Mouse (Mus musculus) neural tube, embryonic 13.5 days (tissue): ENCODE results near the gene Mael. TPM values are rescaled to one million over a fixed set of nuclear protein-coding genes. Genes with fewer than 3 reads are reported as not detected.

Experiments
- ATAC-seq: fragments of 200-750 bp; cut with Nextera tagmentation; 2 replicates; pipeline ENCODE4 v1.8.0; 2017; ENCODE audit warnings: low read depth, mild to moderate bottlenecking, moderate TSS enrichment, moderate library complexity
- H3K27ac ChIP-seq: fragments of 300-500 bp; sonication (generic); replicated peaks from 2 replicates; pipeline ENCODE4 v1.5.1; 2015; ENCODE audit warnings: moderate library complexity, mild to moderate bottlenecking, inconsistent platforms
- H3K27me3 ChIP-seq: fragments of 300-500 bp; sonication (generic); 2 replicates; pipeline ENCODE4 v1.6.1; 2015; ENCODE audit warnings: mild to moderate bottlenecking, inconsistent platforms
- H3K36me3 ChIP-seq: fragments of 300-500 bp; sonication (generic); 2 replicates; pipeline ENCODE4 v1.6.1; 2015; ENCODE audit warnings: mild to moderate bottlenecking, inconsistent platforms
- H3K4me1 ChIP-seq: fragments of 300-500 bp; sonication (generic); replicated peaks from 2 replicates; pipeline ENCODE4 v1.6.1; 2015; ENCODE audit warnings: inconsistent platforms
- H3K4me2 ChIP-seq: fragments of 300-500 bp; sonication (generic); 2 replicates; pipeline ENCODE4 v1.6.1; 2015; ENCODE audit warnings: inconsistent platforms, mild to moderate bottlenecking, moderate library complexity
- H3K4me3 ChIP-seq: fragments of 300-500 bp; sonication (generic); 2 replicates; pipeline ENCODE4 v1.5.1; 2015; ENCODE audit warnings: mild to moderate bottlenecking, inconsistent platforms
- H3K9ac ChIP-seq: fragments of 300-500 bp; sonication (generic); 2 replicates; pipeline ENCODE4 v1.6.1; 2015; ENCODE audit warnings: moderate library complexity, mild to moderate bottlenecking, inconsistent platforms
- H3K9me3 ChIP-seq: fragments of 300-500 bp; sonication (generic); 2 replicates; pipeline ENCODE4 v1.6.1; 2016; ENCODE audit warnings: inconsistent platforms
- WGBS: fragments of 180-500 bp; shearing (Covaris S2); methylation state at CpG from one replicate; pipeline ENCODE4 v1.1.7; 2015; 5-methylcytosine and 5-hydroxymethylcytosine counted together
- polyA plus RNA-seq: library from polyadenylated mRNA; unstranded; fragments of >200 nt; fragmentation: Nextera tagmentation; extraction: Ambion mirVana; gene quantifications from 2 replicates; pipeline ENCODE4 v1.2.1, GENCODE M21; 2015

Mael gene
- polyA plus RNA-seq, 1 experiment from 2014 or later, result not detected

GRCm38 (mm10) chr1:166164580-166164979 is 74.0 kb downstream of the Mael start:
- 90% methylated on average over 14 of the region's 14 CpGs for WGBS
- ATAC-seq, result no peak
- no peaks in the 10 kb centered on the region for H3K9me3 ChIP-seq
- H3K4me2 ChIP-seq, result no peak overlapping the region
- H3K4me1 ChIP-seq, result peaks cover 4% of the 10 kb centered on the region
- no peak overlapping the region for H3K27ac ChIP-seq
- peaks cover 9% of the 10 kb centered on the region for H3K27me3 ChIP-seq
- H3K9ac ChIP-seq, result no peak overlapping the region
- no peaks in the 10 kb centered on the region for H3K36me3 ChIP-seq
- no peak overlapping the region for H3K4me3 ChIP-seq

- WGBS, result 18% methylated on average over 24 of the region's 24 CpGs
- Histone ChIP-seq H3K9me3 (no peaks in the 10 kb centered on the region), H3K4me2 (peak overlapping the region; percentile 49), H3K4me1 (peaks cover 4% of the 10 kb centered on the region), H3K36me3 (no peaks in the 10 kb centered on the region), H3K4me3 (0 out of 2 replicates have a peak overlapping the region, but pooled peaks have one; percentile 16), H3K9ac (peak overlapping the region; percentile 58; the same call in 1 of the 2 replicates), H3K27me3 (peaks cover 29% of the 10 kb centered on the region), H3K27ac (no peak overlapping the region)
- peak; percentile 63 for ATAC-seq
These were observed 77.7 kb downstream of the Mael start for GRCm38 (mm10) chr1:166160569-166161445.

- Histone ChIP-seq H3K27me3 (peaks cover 36% of the 10 kb centered on the region), H3K4me2 (peak overlapping the region; percentile 49), H3K9me3 (no peaks in the 10 kb centered on the region), H3K27ac (no peak overlapping the region), H3K36me3 (no peaks in the 10 kb centered on the region), H3K9ac (peak overlapping the region; percentile 58; the same call in 1 of the 2 replicates), H3K4me1 (peaks cover 4% of the 10 kb centered on the region), H3K4me3 (no peak overlapping the region)
- WGBS, result 61% methylated on average over 5 of the region's 5 CpGs
- no peak for ATAC-seq
These were observed 78.4 kb downstream of the Mael start for GRCm38 (mm10) chr1:166160111-166160510.

- 65% methylated on average over 9 of the region's 9 CpGs for WGBS
- peaks cover 44% of the 10 kb centered on the region for H3K27me3 ChIP-seq
- H3K4me1 ChIP-seq, result peaks cover 12% of the 10 kb centered on the region
- no peak overlapping the region for H3K27ac ChIP-seq
- ATAC-seq, result no peak
- no peak overlapping the region for H3K4me2 ChIP-seq
- H3K9ac ChIP-seq, result no peak overlapping the region
- no peaks in the 10 kb centered on the region for H3K36me3 ChIP-seq
- H3K9me3 ChIP-seq, result no peaks in the 10 kb centered on the region
- no peak overlapping the region for H3K4me3 ChIP-seq
These were observed 79.9 kb downstream of the Mael start for GRCm38 (mm10) chr1:166158664-166159063.

- no peak for ATAC-seq
- Histone ChIP-seq H3K4me3 (no peak overlapping the region), H3K9ac (no peak overlapping the region), H3K4me1 (peaks cover 12% of the 10 kb centered on the region), H3K27me3 (peaks cover 44% of the 10 kb centered on the region), H3K36me3 (no peaks in the 10 kb centered on the region), H3K4me2 (no peak overlapping the region), H3K9me3 (no peaks in the 10 kb centered on the region), H3K27ac (no peak overlapping the region)
- WGBS, result 84% methylated on average over 12 of the region's 12 CpGs
These were observed 80.8 kb downstream of the Mael start for GRCm38 (mm10) chr1:166157712-166158111.

- H3K9me3 ChIP-seq, result no peaks in the 10 kb centered on the region
- H3K36me3 ChIP-seq, result no peaks in the 10 kb centered on the region
- 50% methylated on average over 10 of the region's 10 CpGs for WGBS
- peaks cover 14% of the 10 kb centered on the region; the same call in 1 of the 2 replicates for H3K4me1 ChIP-seq
- peaks cover 40% of the 10 kb centered on the region for H3K27me3 ChIP-seq
- H3K27ac ChIP-seq, result no peak overlapping the region
- H3K4me2 ChIP-seq, result no peak overlapping the region
- no peak for ATAC-seq
- no peak overlapping the region for H3K4me3 ChIP-seq
- H3K9ac ChIP-seq, result no peak overlapping the region
These were observed 83.4 kb downstream of the Mael start for GRCm38 (mm10) chr1:166155113-166155494.

- peaks cover 14% of the 10 kb centered on the region; the same call in 1 of the 2 replicates for H3K4me1 ChIP-seq
- H3K27me3 ChIP-seq, result peaks cover 34% of the 10 kb centered on the region
- peak overlapping the region; percentile 45 for H3K4me2 ChIP-seq
- no peak overlapping the region for H3K27ac ChIP-seq
- WGBS, result 18% methylated on average over 29 of the region's 29 CpGs
- H3K36me3 ChIP-seq, result no peaks in the 10 kb centered on the region
- no peaks in the 10 kb centered on the region for H3K9me3 ChIP-seq
- peak; percentile 34 for ATAC-seq
- peak overlapping the region; percentile 54 for H3K9ac ChIP-seq
- no peak overlapping the region for H3K4me3 ChIP-seq
These were observed 84.1 kb downstream of the Mael start for GRCm38 (mm10) chr1:166154162-166155112.

GRCm38 (mm10) chr1:166153351-166154120 is 85.0 kb downstream of the Mael start:
- no peak overlapping the region for H3K27ac ChIP-seq
- H3K4me3 ChIP-seq, result no peak overlapping the region
- 13% methylated on average over 18 of the region's 18 CpGs for WGBS
- no peaks in the 10 kb centered on the region for H3K9me3 ChIP-seq
- ATAC-seq, result peak; percentile 34; the same call in 1 of the 2 replicates
- H3K4me1 ChIP-seq, result peaks cover 14% of the 10 kb centered on the region; the same call in 1 of the 2 replicates
- no peak overlapping the region for H3K9ac ChIP-seq
- H3K27me3 ChIP-seq, result peaks cover 28% of the 10 kb centered on the region
- H3K36me3 ChIP-seq, result no peaks in the 10 kb centered on the region
- H3K4me2 ChIP-seq, result no peak overlapping the region

- Histone ChIP-seq H3K9ac (no peak overlapping the region), H3K36me3 (no peaks in the 10 kb centered on the region), H3K4me3 (no peak overlapping the region), H3K9me3 (no peaks in the 10 kb centered on the region), H3K4me2 (no peak overlapping the region), H3K4me1 (peaks cover 14% of the 10 kb centered on the region; the same call in 1 of the 2 replicates), H3K27me3 (peaks cover 22% of the 10 kb centered on the region), H3K27ac (no peak overlapping the region)
- WGBS, result 92% methylated on average over 10 of the region's 10 CpGs
- no peak for ATAC-seq
These were observed 86.5 kb downstream of the Mael start for GRCm38 (mm10) chr1:166152034-166152433.

GRCm38 (mm10) chr1:166151341-166151740 is 87.2 kb downstream of the Mael start:
- Histone ChIP-seq H3K4me1 (peaks cover 14% of the 10 kb centered on the region; the same call in 1 of the 2 replicates), H3K4me3 (no peak overlapping the region), H3K27me3 (peaks cover 20% of the 10 kb centered on the region), H3K36me3 (no peaks in the 10 kb centered on the region), H3K9me3 (no peaks in the 10 kb centered on the region), H3K4me2 (0 out of 2 replicates have a peak overlapping the region, but pooled peaks have one; percentile 6), H3K9ac (no peak overlapping the region), H3K27ac (no peak overlapping the region)
- no peak for ATAC-seq
- 53% methylated on average over 11 of the region's 11 CpGs for WGBS
